Mouse (Mus musculus): ENCODE data around the gene Acvrl1. TPM values are rescaled to one million over a fixed set of nuclear protein-coding genes. Genes with fewer than 3 reads are reported as not detected.

Gene Acvrl1
- polyA plus RNA-seq, 1 experiment, result 35.5 TPM

DNA sequence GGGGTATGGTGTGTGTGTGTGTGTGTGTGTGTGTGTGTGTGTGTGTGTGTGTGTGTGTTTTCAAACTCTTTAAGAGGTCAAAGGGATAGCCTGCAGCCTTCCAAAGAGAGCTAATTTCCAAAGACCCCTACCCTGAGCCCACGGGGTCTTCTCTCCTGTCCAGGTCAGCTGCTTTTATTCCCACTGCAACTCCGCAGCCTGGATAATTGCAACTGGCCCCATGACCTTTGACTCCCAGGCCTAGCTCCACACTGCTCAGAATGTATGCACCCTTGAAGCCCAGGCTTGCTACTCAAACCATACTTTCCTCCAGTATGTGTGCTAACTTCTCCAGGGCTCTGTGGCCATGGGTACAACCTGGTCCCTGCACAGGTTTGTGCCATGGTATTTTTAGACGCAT, 32.9 kb upstream of the Acvrl1 start:
- TF ChIP-seq CTCF (IDR thresholded peaks at IDR 0.05; ENCODE audit: extremely low read depth, insufficient read length, insufficient replicate concordance, low read depth, low read length), result no peak
- TF ChIP-seq POLR2A (IDR thresholded peaks at IDR 0.05; ENCODE audit: low read depth, low read length), result no peak
- Histone ChIP-seq H3K27ac (ENCODE audit: insufficient read depth, low read depth, low read length) (no peak overlapping the region), H3K4me3 (ENCODE audit: low read depth, low read length) (no peak overlapping the region), H3K27me3 (ENCODE audit: control insufficient read depth, insufficient read depth, low read length) (peaks cover 8% of the 10 kb centered on the region; the same call in 1 of the 2 replicates), H3K4me1 (ENCODE audit: control insufficient read depth, insufficient read depth, insufficient read length, low read length) (no peaks in the 10 kb centered on the region; the same call in 1 of the 2 replicates), H3K36me3 (ENCODE audit: control insufficient read depth, insufficient read depth, low read length) (no peaks in the 10 kb centered on the region)
- 55% methylated on average over 3 of the region's 3 CpGs for WGBS

DNA sequence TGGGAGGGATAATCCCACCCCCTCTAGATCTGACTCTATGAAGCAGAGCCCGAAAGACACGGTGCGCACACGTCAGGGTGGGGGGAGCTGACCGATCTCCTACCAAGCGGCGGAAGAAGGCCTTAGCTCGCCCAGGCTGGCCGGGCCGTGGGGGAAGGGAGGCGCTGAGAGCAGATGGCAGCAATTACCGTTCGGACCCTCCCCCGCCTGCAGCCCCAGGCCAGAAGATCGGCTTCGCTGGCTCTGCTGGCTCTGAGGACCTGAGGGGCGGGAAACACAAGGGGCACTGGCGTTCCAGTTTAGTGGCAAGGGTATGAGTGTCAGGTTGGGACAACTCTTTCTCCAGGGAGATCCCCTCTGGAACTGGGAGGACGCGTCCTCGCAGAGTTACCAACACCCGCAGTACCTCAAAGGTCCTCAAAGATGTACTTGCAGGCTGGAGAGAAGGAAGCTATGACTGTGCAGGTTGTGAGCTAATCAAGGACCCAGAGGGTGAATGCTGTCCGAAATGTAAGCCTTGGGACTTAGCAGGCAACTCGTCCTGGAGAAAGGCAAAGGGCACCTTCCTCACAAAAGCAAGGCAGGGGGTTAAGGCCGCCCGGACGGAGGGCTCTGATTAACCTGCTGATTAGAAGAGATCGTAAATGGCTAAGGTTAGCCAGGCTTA, 30.2 kb upstream of the Acvrl1 start:
- no peaks in the 10 kb centered on the region; the same call in 1 of the 2 replicates for H3K4me1 ChIP-seq (ENCODE audit: control insufficient read depth, insufficient read depth, insufficient read length, low read length)
- TF ChIP-seq CTCF (IDR thresholded peaks at IDR 0.05; ENCODE audit: extremely low read depth, insufficient read length, insufficient replicate concordance, low read depth, low read length), result no peak
- TF ChIP-seq POLR2A (IDR thresholded peaks at IDR 0.05; ENCODE audit: low read depth, low read length), result no peak
- H3K36me3 ChIP-seq (ENCODE audit: control insufficient read depth, insufficient read depth, low read length), result no peaks in the 10 kb centered on the region
- H3K4me3 ChIP-seq (ENCODE audit: low read depth, low read length), result no peak overlapping the region
- 33% methylated on average over 28 of the region's 28 CpGs for WGBS
- no peak overlapping the region for H3K27ac ChIP-seq (ENCODE audit: insufficient read depth, low read depth, low read length)
- H3K27me3 ChIP-seq (ENCODE audit: control insufficient read depth, insufficient read depth, low read length), result peaks cover 8% of the 10 kb centered on the region; the same call in 1 of the 2 replicates

DNA sequence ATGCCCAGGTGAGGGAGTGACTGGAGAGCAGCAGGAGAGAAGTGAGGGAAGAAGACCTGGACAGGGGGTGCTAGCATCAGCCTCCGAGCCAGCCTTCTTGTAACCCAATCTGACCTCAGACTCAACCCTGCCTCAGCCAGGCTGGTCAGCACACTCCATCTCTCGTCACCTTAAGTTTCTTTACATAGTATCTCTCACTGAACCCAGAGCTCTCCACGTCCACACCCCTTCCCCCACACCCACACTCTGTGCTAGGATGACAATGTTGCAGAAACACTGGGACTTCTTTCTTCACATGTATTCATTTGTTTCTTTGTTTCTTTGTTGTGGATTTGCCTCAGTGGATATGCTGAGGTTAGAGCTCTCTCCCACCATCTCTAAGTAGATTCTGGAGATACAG, 27.3 kb upstream of the Acvrl1 start:
- no peak overlapping the region for H3K4me3 ChIP-seq (ENCODE audit: low read depth, low read length)
- peaks cover 8% of the 10 kb centered on the region; the same call in 1 of the 2 replicates for H3K27me3 ChIP-seq (ENCODE audit: control insufficient read depth, insufficient read depth, low read length)
- H3K4me1 ChIP-seq (ENCODE audit: control insufficient read depth, insufficient read depth, insufficient read length, low read length), result peaks cover 7% of the 10 kb centered on the region
- no peaks in the 10 kb centered on the region for H3K36me3 ChIP-seq (ENCODE audit: control insufficient read depth, insufficient read depth, low read length)
- 81% methylated on average over 3 of the region's 3 CpGs for WGBS
- no peak for TF ChIP-seq POLR2A (IDR thresholded peaks at IDR 0.05; ENCODE audit: low read depth, low read length)
- no peak for TF ChIP-seq CTCF (IDR thresholded peaks at IDR 0.05; ENCODE audit: extremely low read depth, insufficient read length, insufficient replicate concordance, low read depth, low read length)
- H3K27ac ChIP-seq (ENCODE audit: insufficient read depth, low read depth, low read length), result no peak overlapping the region

DNA sequence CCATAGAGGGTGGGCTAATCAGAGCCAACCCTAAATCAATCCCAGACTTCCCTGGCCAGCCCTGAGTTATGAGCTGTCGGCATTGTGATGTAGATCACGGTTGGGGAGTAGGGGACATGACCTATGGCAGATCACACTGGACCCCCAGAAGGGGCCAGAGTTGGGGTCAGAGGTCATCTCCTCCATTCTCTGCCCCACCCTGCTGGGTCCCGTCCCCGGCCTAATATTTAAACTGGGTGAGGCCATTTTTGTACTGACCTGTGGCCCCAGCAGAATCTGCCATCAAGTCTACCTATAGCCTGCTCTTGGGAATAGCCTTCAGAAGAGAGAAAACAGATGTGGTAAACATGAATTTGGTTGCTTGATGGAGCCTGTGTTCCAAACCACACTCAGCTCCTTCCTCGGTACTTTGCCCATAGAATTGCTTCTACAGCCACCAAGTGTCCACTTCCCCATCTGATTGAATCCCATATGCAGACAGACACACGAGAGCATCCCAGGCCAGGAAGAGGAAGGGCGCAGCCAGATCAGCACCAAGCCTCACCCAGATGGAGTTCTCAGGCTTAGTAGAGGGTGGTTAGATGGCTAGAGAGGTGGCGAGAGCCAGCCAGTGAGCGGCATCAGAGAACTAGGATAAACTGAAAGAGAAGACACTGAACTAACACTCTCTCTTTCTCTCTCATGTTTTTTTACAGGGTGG, 24.6 kb upstream of the Acvrl1 start:
- Histone ChIP-seq H3K27me3 (ENCODE audit: control insufficient read depth, insufficient read depth, low read length) (no peaks in the 10 kb centered on the region), H3K4me1 (ENCODE audit: control insufficient read depth, insufficient read depth, insufficient read length, low read length) (peaks cover 7% of the 10 kb centered on the region; the same call in 1 of the 2 replicates), H3K27ac (ENCODE audit: insufficient read depth, low read depth, low read length) (no peak overlapping the region), H3K36me3 (ENCODE audit: control insufficient read depth, insufficient read depth, low read length) (no peaks in the 10 kb centered on the region), H3K4me3 (ENCODE audit: low read depth, low read length) (no peak overlapping the region)
- WGBS, result 73% methylated on average over 9 of the region's 9 CpGs
- TF ChIP-seq POLR2A (IDR thresholded peaks at IDR 0.05; ENCODE audit: low read depth, low read length) (no peak), CTCF (IDR thresholded peaks at IDR 0.05; ENCODE audit: extremely low read depth, insufficient read length, insufficient replicate concordance, low read depth, low read length) (no peak)

DNA sequence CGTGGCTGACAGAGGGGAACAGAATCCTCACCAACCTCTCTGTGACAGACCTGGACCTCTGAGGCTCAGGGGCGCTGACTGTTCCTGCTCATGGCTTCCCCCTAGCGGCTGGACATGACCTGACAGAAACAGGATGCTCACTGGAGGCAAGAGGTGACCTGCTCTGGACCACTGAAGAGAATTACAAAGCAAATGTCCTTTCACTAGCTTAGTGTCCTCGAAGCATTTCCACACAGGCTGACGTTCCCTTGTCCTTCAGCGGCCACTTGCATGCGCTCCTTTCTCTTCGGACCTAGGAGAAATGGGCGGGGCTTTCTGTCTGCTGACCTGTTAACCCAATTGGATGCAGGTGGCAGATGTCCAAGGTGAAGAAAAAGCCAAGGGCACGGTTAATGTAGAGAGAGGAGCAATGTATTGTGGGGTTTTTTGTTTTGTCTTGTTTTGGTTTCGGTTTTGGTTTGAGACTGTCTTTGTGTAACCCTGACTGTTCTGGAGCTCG, 22.8 kb upstream of the Acvrl1 start:
- Histone ChIP-seq H3K27ac (ENCODE audit: insufficient read depth, low read depth, low read length) (peak overlapping the region; percentile 69), H3K4me3 (ENCODE audit: low read depth, low read length) (peak overlapping the region; percentile 59), H3K36me3 (ENCODE audit: control insufficient read depth, insufficient read depth, low read length) (no peaks in the 10 kb centered on the region), H3K4me1 (ENCODE audit: control insufficient read depth, insufficient read depth, insufficient read length, low read length) (peaks cover 7% of the 10 kb centered on the region; the same call in 1 of the 2 replicates), H3K27me3 (ENCODE audit: control insufficient read depth, insufficient read depth, low read length) (no peaks in the 10 kb centered on the region)
- WGBS, result 10% methylated on average over 12 of the region's 12 CpGs
- TF ChIP-seq POLR2A (IDR thresholded peaks at IDR 0.05; ENCODE audit: low read depth, low read length) (no peak), CTCF (IDR thresholded peaks at IDR 0.05; ENCODE audit: extremely low read depth, insufficient read length, insufficient replicate concordance, low read depth, low read length) (peak; percentile 90)

DNA sequence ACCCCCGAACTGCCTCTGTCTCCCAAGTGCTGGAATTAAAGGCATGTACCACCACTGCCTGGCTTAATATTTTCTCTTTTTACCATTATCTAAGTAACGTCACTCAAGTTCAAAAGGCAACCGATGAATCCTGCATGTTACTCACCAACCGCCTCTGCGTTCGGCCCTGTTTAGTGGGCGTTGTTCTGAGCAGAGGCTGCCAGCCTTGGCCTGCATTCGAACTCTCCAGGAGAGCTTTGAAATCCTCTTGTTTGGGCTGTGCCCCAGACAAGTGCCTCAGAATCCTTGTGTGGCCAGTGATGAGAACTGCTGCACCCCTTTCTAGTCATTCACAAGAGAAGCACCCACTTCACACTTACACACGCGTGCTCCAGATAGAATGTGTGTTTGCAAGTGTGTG, 22.3 kb upstream of the Acvrl1 start:
- Histone ChIP-seq H3K4me3 (ENCODE audit: low read depth, low read length) (peak overlapping the region; percentile 59), H3K27ac (ENCODE audit: insufficient read depth, low read depth, low read length) (peak overlapping the region; percentile 69; the same call in 1 of the 2 replicates)
- WGBS, result 72% methylated on average over 10 of the region's 10 CpGs

More for the DNA sequence above, 22.3 kb upstream of the Acvrl1 start:
- Histone ChIP-seq H3K36me3 (ENCODE audit: control insufficient read depth, insufficient read depth, low read length) (no peaks in the 10 kb centered on the region), H3K4me1 (ENCODE audit: control insufficient read depth, insufficient read depth, insufficient read length, low read length) (peaks cover 7% of the 10 kb centered on the region; the same call in 1 of the 2 replicates), H3K27me3 (ENCODE audit: control insufficient read depth, insufficient read depth, low read length) (no peaks in the 10 kb centered on the region)
- no peak for TF ChIP-seq POLR2A (IDR thresholded peaks at IDR 0.05; ENCODE audit: low read depth, low read length)
- no peak for TF ChIP-seq CTCF (IDR thresholded peaks at IDR 0.05; ENCODE audit: extremely low read depth, insufficient read length, insufficient replicate concordance, low read depth, low read length)
